Mouse (Mus musculus) heart, adult 2 months (tissue): ENCODE data around the gene Gpn3. TPM values are rescaled to one million over a fixed set of nuclear protein-coding genes. Genes with fewer than 3 reads are reported as not detected.
A peak's percentile ranks its signal among the peaks of the same experiment; 100 is the strongest.

Source experiments
- DNase-seq, 2 experiments: peaks; one replicate each; pipeline ENCODE4 v3.0.0; 2021
- H3K27ac ChIP-seq: fragments of 200-600 bp; 2 replicates; pipeline ENCODE4 v1.8.1; 2022
- H3K27me3 ChIP-seq: fragments of 200-500 bp; 2 replicates; pipeline ENCODE4 v1.6.1; 2012; ENCODE audit warnings: mild to moderate bottlenecking, low read length, inconsistent platforms, mixed read lengths; ENCODE audit not compliant: control insufficient read depth, insufficient read depth
- H3K36me3 ChIP-seq: fragments of 200-500 bp; 2 replicates; pipeline ENCODE4 v1.6.1; 2012; ENCODE audit warnings: low read length, inconsistent platforms; ENCODE audit not compliant: control insufficient read depth, insufficient read depth
- H3K4me1 ChIP-seq: fragments of 200-500 bp; 2 replicates; pipeline ENCODE4 v1.6.1; 2011; ENCODE audit warnings: low read length; ENCODE audit not compliant: control insufficient read depth, insufficient read depth
- H3K4me3 ChIP-seq: fragments of 200-600 bp; 2 replicates; pipeline ENCODE4 v1.8.1; 2022
- H3K79me2 ChIP-seq: fragments of 200-500 bp; replicated peaks from 2 replicates; pipeline ENCODE4 v1.6.1; 2012; ENCODE audit warnings: mild to moderate bottlenecking, inconsistent platforms, low read length, moderate library complexity, mixed read lengths; ENCODE audit not compliant: control insufficient read depth, insufficient read depth
- H3K9ac ChIP-seq: fragments of 200-500 bp; 2 replicates; pipeline ENCODE4 v1.6.1; 2012; ENCODE audit warnings: low read depth, mild to moderate bottlenecking, control low read depth, inconsistent platforms, low read length, mixed read lengths
- CTCF ChIP-seq: fragments of 200-600 bp; IDR thresholded peaks from 2 replicates; pipeline ENCODE4 v1.8.1; 2022; ENCODE audit warnings: antibody characterized with exemption, mild to moderate bottlenecking, moderate library complexity
- EP300 ChIP-seq: fragments of 200-500 bp; IDR thresholded peaks from 2 replicates; pipeline ENCODE4 v1.6.1; 2011; ENCODE audit warnings: low read depth, low read length, control low read depth; ENCODE audit not compliant: insufficient read depth
- POLR2A ChIP-seq: fragments of 200-500 bp; IDR thresholded peaks from 2 replicates; pipeline ENCODE4 v1.6.1; 2011; ENCODE audit warnings: mild to moderate bottlenecking, low read depth, low read length, control low read depth; ENCODE audit not compliant: insufficient read depth
- WGBS: fragments of 180-500 bp; shearing (Covaris S2); methylation state at CpG from one replicate; pipeline ENCODE4 v1.1.7; 2018; 5-methylcytosine and 5-hydroxymethylcytosine counted together
- intact Hi-C: fragments of 180-260 bp; cut with DNase I; formaldehyde crosslinking; loops from one replicate; pipeline ENCODE4 v1.15.1; 2025
- long read RNA-seq: library from polyadenylated mRNA; stranded (forward); transcript quantifications from one replicate; pipeline ENCODE4 v2.0.0, GENCODE M21; 2021
- polyA plus RNA-seq: library from polyadenylated mRNA; depleted of rRNA; stranded (reverse); fragments of >200 nt; gene quantifications from 2 replicates; pipeline ENCODE4 v1.2.3, GENCODE M21; 2012; rRNA removed
- total RNA-seq, 2 experiments: library from RNA; stranded (reverse); gene quantifications; 2 replicates each; pipeline ENCODE4 v1.2.3; 2021

Gpn3 gene
- total RNA-seq: 10 to 100 TPM; 23.5 to 28.0 TPM
- 19.2 and 19.8 TPM in 2 replicates for polyA plus RNA-seq
- long read RNA-seq, transcript Gpn3-201 (8 exons, 1,592 nt): major isoform, 23 of 26 reads
- long read RNA-seq, partial matches to known transcripts: 3 of 26 reads
- long read RNA-seq, other reads (novel, unspliced or antisense): 0 of 26 reads

DNA sequence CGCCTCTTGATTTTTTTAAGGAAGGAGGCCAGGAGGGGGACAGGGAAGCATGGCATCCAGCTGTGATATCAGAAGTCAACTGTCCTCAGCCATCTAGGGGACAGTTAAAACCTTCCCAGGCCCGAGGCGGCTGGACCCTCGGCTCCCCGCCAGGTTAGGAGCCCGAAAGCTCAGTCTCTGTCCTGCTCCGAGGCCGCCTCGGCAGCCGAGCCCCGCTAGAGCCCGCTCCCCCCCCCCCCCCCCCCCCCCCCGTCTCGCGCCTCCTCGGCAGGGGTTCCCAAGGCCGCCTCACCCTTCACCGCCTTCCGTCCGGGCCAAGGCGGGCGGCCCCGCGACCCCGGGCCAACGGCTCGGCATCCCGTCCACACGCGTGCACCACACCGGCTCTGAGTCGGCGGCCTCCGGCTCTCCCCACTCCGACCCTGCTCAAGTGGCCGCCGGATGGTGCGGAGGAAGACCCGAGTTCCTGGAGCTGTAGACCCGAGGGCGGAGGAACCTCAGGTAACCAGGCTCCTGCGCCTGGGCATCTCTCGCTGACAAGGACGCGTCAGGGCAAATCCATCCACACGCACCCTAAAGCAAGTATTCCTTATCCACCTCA lies at the start of gene Gpn3:
TSS of gene Gpn3 (plus strand) at position 286 of the 601 bp plus-strand sequence.
- intact Hi-C loops: loop anchor here (1.0 kb wide), 1 partner anchor 17 kb away; the partner anchor contains the start of genes Rad9b and Vps29
- no peaks in the 10 kb centered on the region for H3K4me1 ChIP-seq
- no peaks in the 10 kb centered on the region for H3K36me3 ChIP-seq
- peak within 1 kb of the TSS; percentile 91 for H3K27ac ChIP-seq
- no peaks in the 10 kb centered on the region for H3K79me2 ChIP-seq
- no peak for DNase-seq
- H3K9ac ChIP-seq: peak within 1 kb of the TSS; percentile 84
- peak within 1 kb of the TSS; percentile 82 for H3K4me3 ChIP-seq
- 1% methylated on average over 44 of the region's 46 CpGs for WGBS
- H3K27me3 ChIP-seq: no peaks in the 10 kb centered on the region
- no peak for TF ChIP-seq POLR2A

- intact Hi-C loops: no loop called here
- 57% methylated on average over 8 of the region's 8 CpGs for WGBS
- DNase-seq: no peak
- Histone ChIP-seq H3K27me3 (no peaks in the 10 kb centered on the region), H3K36me3 (peaks cover 3% of the 10 kb centered on the region), H3K27ac (no peak overlapping the region), H3K4me1 (peaks cover 11% of the 10 kb centered on the region; the same call in 1 of the 2 replicates), H3K4me3 (no peak overlapping the region), H3K9ac (no peak overlapping the region), H3K79me2 (no peaks in the 10 kb centered on the region; the same call in 1 of the 2 replicates)
- no peak for TF ChIP-seq CTCF
- TF ChIP-seq EP300: no peak
- TF ChIP-seq POLR2A: no peak
These were observed 48.2 kb upstream of the Gpn3 start for GRCm38 (mm10) chr5:122323523-122323922.

GRCm38 (mm10) chr5:122324608-122325431 lies 46.9 kb upstream of the Gpn3 start:
- H3K27ac ChIP-seq: no peak overlapping the region; the same call in 1 of the 2 replicates
- H3K4me1 ChIP-seq: peaks cover 11% of the 10 kb centered on the region; the same call in 1 of the 2 replicates
- H3K79me2 ChIP-seq: no peaks in the 10 kb centered on the region; the same call in 1 of the 2 replicates
- TF ChIP-seq EP300 (0 out of 2 replicates have a peak, but pooled peaks have one; percentile 64), CTCF (peak; percentile 49), POLR2A (no peak)
- intact Hi-C loops: no loop called here
- peak in 1 of 2 experiments; percentile 50 for DNase-seq
- 66% methylated on average over 23 of the region's 23 CpGs for WGBS
- H3K9ac ChIP-seq: no peak overlapping the region
- peaks cover 3% of the 10 kb centered on the region for H3K36me3 ChIP-seq
- H3K27me3 ChIP-seq: no peaks in the 10 kb centered on the region
- no peak overlapping the region for H3K4me3 ChIP-seq

GRCm38 (mm10) chr5:122325477-122325876 lies 46.2 kb upstream of the Gpn3 start:
- Histone ChIP-seq H3K79me2 (no peaks in the 10 kb centered on the region; the same call in 1 of the 2 replicates), H3K27me3 (no peaks in the 10 kb centered on the region), H3K4me3 (no peak overlapping the region), H3K27ac (no peak overlapping the region; the same call in 1 of the 2 replicates), H3K4me1 (peaks cover 6% of the 10 kb centered on the region; the same call in 1 of the 2 replicates), H3K36me3 (peaks cover 3% of the 10 kb centered on the region), H3K9ac (no peak overlapping the region)
- intact Hi-C loops: no loop called here
- WGBS: 63% methylated on average over 8 of the region's 8 CpGs
- no peak for TF ChIP-seq POLR2A
- 0 out of 2 replicates have a peak, but pooled peaks have one; percentile 16 for TF ChIP-seq EP300
- no peak for DNase-seq

- intact Hi-C loops: no loop called here
- Histone ChIP-seq H3K79me2 (no peaks in the 10 kb centered on the region), H3K36me3 (no peaks in the 10 kb centered on the region), H3K4me3 (no peak overlapping the region), H3K27me3 (no peaks in the 10 kb centered on the region), H3K27ac (no peak overlapping the region), H3K4me1 (peaks cover 3% of the 10 kb centered on the region; the same call in 1 of the 2 replicates), H3K9ac (no peak overlapping the region)
- DNase-seq: no peak
- TF ChIP-seq EP300: no peak
- 89% methylated on average over 3 of the region's 3 CpGs for WGBS
These were observed 44.4 kb upstream of the Gpn3 start for GRCm38 (mm10) chr5:122327283-122327682.
